Mouse (Mus musculus): ENCODE results near the gene Olfr204.
"Not testable (repeated sequence)": the region's sequence is repeated elsewhere in the genome, so short reads cannot be mapped to it uniquely, and the experiment has no call there.

The Olfr204 gene

GRCm38 (mm10) chr16:59318148-59318547 is at the start of gene Olfr204:
TSS of gene Olfr204 (minus strand) at chr16:59318248.
- no peak for DNase-seq (ENCODE audit: low spot score in 2 of 2)

GRCm38 (mm10) chr16:59363893-59364292 is 45.8 kb upstream of the Olfr204 start, which contains the start of gene Olfr209:
TSS of gene Olfr209 (minus strand) at chr16:59363993.
- no peak for DNase-seq (ENCODE audit: low spot score in 2 of 2)

- no peak for DNase-seq (ENCODE audit: low spot score in 2 of 2)
These were observed 31.1 kb upstream of the Olfr204 start, which contains the start of gene Olfr206 for GRCm38 (mm10) chr16:59349146-59349545. TSS of gene Olfr206 (minus strand) at chr16:59349246.

- DNase-seq (ENCODE audit: low spot score in 2 of 2), result no peak
These were observed 13.0 kb upstream of the Olfr204 start, which contains the start of gene Olfr205 for GRCm38 (mm10) chr16:59331038-59331437. TSS of gene Olfr205 (minus strand) at chr16:59331138.

- DNase-seq (ENCODE audit: low spot score in 2 of 2), result not testable (repeated sequence)
These were observed 5.2 kb upstream of the Olfr204 start for GRCm38 (mm10) chr16:59323262-59323661.

- DNase-seq (ENCODE audit: low spot score in 2 of 2), result no peak
These were observed 19.5 kb downstream of the Olfr204 start, which contains the start of gene Olfr203 for GRCm38 (mm10) chr16:59298581-59298980. TSS of gene Olfr203 (plus strand) at chr16:59298881.

GRCm38 (mm10) chr16:59287576-59287975 is 30.5 kb downstream of the Olfr204 start:
- not testable (repeated sequence) for DNase-seq (ENCODE audit: low spot score in 2 of 2)

- no peak for DNase-seq (ENCODE audit: low spot score in 2 of 2)
These were observed 31.4 kb downstream of the Olfr204 start, which contains the start of gene Olfr202 for GRCm38 (mm10) chr16:59286693-59287092. TSS of gene Olfr202 (minus strand) at chr16:59286793.

GRCm38 (mm10) chr16:59283476-59283875 is 34.6 kb downstream of the Olfr204 start:
- no peak for DNase-seq (ENCODE audit: low spot score in 2 of 2)

GRCm38 (mm10) chr16:59280542-59280941 is 37.5 kb downstream of the Olfr204 start:
- DNase-seq (ENCODE audit: low spot score in 2 of 2), result no peak

GRCm38 (mm10) chr16:59272532-59272931 is 45.5 kb downstream of the Olfr204 start, which contains the start of gene Olfr201:
TSS of gene Olfr201 (minus strand) at chr16:59272632.
- DNase-seq (ENCODE audit: low spot score in 2 of 2), result not testable (repeated sequence)

GRCm38 (mm10) chr16:59269097-59269496 is 49.0 kb downstream of the Olfr204 start:
- not testable (repeated sequence) for DNase-seq (ENCODE audit: low spot score in 2 of 2)
